Mouse (Mus musculus): ENCODE results near the gene BC048679.

DNA sequence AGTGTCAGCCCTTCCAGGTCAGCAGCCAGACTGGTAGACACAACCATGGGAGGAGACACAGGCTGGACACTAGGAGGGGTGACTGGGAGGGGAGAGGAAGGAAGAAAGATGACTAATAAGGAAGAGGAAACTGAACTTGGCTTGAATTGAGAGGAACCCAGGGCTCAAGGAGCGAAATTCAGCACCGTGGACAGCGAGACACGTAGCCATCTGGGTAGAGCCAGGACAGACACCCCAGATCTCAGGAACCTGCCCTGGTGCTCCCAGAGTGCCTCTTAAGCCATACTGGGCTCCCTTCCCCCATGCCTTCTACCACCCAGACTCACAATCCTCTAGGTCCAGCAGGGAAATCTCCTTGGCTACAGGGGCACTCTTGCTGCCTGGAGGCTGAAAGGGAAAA, 34.0 kb downstream of the BC048679 start:
- no peak for TF ChIP-seq CTCF (IDR thresholded peaks at IDR 0.05; ENCODE audit: low read depth)
- TF ChIP-seq EP300 (IDR thresholded peaks at IDR 0.05; ENCODE audit: low read depth): no peak

Measured in liver, embryonic 14.5 days (tissue).